In the genomic region with DNA sequence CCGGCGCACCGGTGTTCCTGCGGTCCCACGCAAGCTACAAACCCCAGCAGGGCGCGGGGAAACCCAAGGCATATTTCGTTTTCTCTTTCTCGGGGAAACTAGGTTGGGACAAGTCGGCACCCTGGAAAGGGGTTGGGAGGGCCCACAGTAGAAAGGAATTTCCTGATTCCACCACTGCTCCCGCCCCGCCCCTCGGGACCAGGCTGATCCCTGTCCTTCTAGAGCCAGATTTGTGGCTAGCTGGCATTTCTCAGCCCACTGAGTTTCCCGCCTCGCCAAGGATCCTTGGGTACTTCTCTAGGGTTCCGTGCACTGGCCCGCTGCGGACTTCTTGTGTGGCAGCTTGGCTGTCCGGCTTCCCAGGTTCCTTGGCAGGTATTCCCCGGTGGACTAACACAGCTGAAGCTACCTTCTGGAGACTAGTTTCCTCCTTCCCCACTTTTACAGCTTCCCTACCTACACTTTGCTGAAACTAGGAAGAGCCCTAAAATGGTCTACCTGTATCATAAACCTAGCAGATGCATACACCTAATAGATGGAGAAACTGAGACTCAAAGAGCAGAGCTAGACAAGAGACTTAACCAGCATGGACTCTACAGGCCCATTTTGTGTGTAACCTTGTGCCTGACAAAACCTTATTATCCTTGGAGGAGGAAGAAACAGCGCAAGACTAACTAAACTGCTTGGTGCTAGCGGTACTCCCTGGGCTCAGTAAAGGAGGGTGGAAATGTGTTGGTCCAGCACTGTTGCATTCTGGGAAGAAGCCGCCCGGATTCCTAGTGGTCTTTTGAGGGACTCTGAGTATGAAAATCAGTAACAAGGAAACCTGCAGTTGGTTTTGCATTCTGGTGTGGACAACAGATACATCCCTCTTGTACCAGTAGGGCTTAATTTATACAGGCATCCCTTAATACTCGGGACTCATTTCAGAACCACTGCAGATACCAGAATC, we compare ENCODE assay signal across 8 mouse cellular contexts. TPM values are rescaled to one million over a fixed set of nuclear protein-coding genes. Genes with fewer than 3 reads are reported as not detected.
DNase-seq lines count a peak whose midpoint lies in the region; ATAC-seq lines count a peak whose summit lies in the region.

No protein-coding gene starts in this region.

- peak; percentile 19; the same call in 1 of the 2 replicates for ATAC-seq in neural tube, embryonic 11.5 days (ENCODE audit: insufficient read depth, low FRiP score, low TSS enrichment)
- ATAC-seq in embryonic facial prominence, embryonic 14.5 days (ENCODE audit: low read depth), result peak; percentile 10
- ATAC-seq in kidney, embryonic 15.5 days (replicated peaks; ENCODE audit: low FRiP score), result peak; percentile 49

- 13% methylated on average over 25 of the region's 25 CpGs for WGBS in neural tube, embryonic 11.5 days
- 13% methylated on average over 23 of the region's 25 CpGs for WGBS in embryonic facial prominence, embryonic 14.5 days
- 12% methylated on average over 25 of the region's 25 CpGs for WGBS in kidney, embryonic 15.5 days

- no peaks in the 10 kb centered on the region for H3K27me3 ChIP-seq in neural tube, embryonic 11.5 days (ENCODE audit: control insufficient read depth, insufficient read depth, low read length)
- no peaks in the 10 kb centered on the region for H3K27me3 ChIP-seq in embryonic facial prominence, embryonic 14.5 days (replicated peaks; ENCODE audit: control insufficient read depth, insufficient read depth, low read length)
- no peaks in the 10 kb centered on the region for H3K27me3 ChIP-seq in kidney, embryonic 15.5 days

- peak overlapping the region; percentile 73 for H3K4me3 ChIP-seq in neural tube, embryonic 11.5 days (ENCODE audit: low read depth, low read length)
- H3K4me3 ChIP-seq in embryonic facial prominence, embryonic 14.5 days (ENCODE audit: low read depth, low read length), result peak overlapping the region; percentile 82
- peak overlapping the region; percentile 95 for H3K4me3 ChIP-seq in kidney, embryonic 15.5 days (replicated peaks)

- H3K36me3 ChIP-seq in neural tube, embryonic 11.5 days (ENCODE audit: control insufficient read depth, insufficient read depth, low read length), result no peaks in the 10 kb centered on the region
- no peaks in the 10 kb centered on the region for H3K36me3 ChIP-seq in embryonic facial prominence, embryonic 14.5 days (ENCODE audit: control insufficient read depth, insufficient read depth, low read length)
- no peaks in the 10 kb centered on the region for H3K36me3 ChIP-seq in kidney, embryonic 15.5 days

- 0 out of 2 replicates have a peak, but pooled peaks cover 3% of the 10 kb centered on the region for H3K4me1 ChIP-seq in neural tube, embryonic 11.5 days (ENCODE audit: control insufficient read depth, insufficient read depth, low read length)
- H3K4me1 ChIP-seq in embryonic facial prominence, embryonic 14.5 days (ENCODE audit: control insufficient read depth, insufficient read depth, low read length), result peaks cover 16% of the 10 kb centered on the region; the same call in 1 of the 2 replicates
- peaks cover 37% of the 10 kb centered on the region for H3K4me1 ChIP-seq in kidney, embryonic 15.5 days

- H3K9me3 ChIP-seq in neural tube, embryonic 11.5 days (ENCODE audit: control insufficient read depth, low read length), result no peaks in the 10 kb centered on the region
- no peaks in the 10 kb centered on the region for H3K9me3 ChIP-seq in embryonic facial prominence, embryonic 14.5 days (ENCODE audit: control insufficient read depth, low read length)
- H3K9me3 ChIP-seq in kidney, embryonic 15.5 days (replicated peaks), result no peaks in the 10 kb centered on the region

- no peak for DNase-seq in neural tube, embryonic 11.5 days (ENCODE audit: low spot score)
- DNase-seq in neural tube, embryonic 10.5 days (ENCODE audit: extremely low spot score, low spot score), result no peak
- peak; percentile 60 for DNase-seq in embryonic facial prominence, embryonic 14.5 days (ENCODE audit: low spot score)
- DNase-seq in lung, postnatal 10 days, result peak; percentile 80
- peak; percentile 16 for DNase-seq in testis, postnatal 14 days (ENCODE audit: low spot score)
- no peak for DNase-seq in frontal cortex, postnatal 36 days (ENCODE audit: low spot score in 2 of 2)
- DNase-seq in frontal cortex, postnatal 10 days (ENCODE audit: low spot score in 2 of 2), result no peak

- H3K27ac ChIP-seq in neural tube, embryonic 11.5 days (ENCODE audit: low read depth, low read length), result no peak overlapping the region
- H3K27ac ChIP-seq in embryonic facial prominence, embryonic 14.5 days (replicated peaks; ENCODE audit: low read depth, low read length), result peak overlapping the region; percentile 97
- H3K27ac ChIP-seq in kidney, embryonic 15.5 days, result peak overlapping the region; percentile 99

- H3K9ac ChIP-seq in neural tube, embryonic 11.5 days (ENCODE audit: low read length), result peak overlapping the region; percentile 79
- peak overlapping the region; percentile 86 for H3K9ac ChIP-seq in embryonic facial prominence, embryonic 14.5 days (ENCODE audit: low read depth, low read length)
- H3K9ac ChIP-seq in kidney, embryonic 15.5 days, result peak overlapping the region; percentile 87

- peak overlapping the region; percentile 95 for H3K4me2 ChIP-seq in neural tube, embryonic 11.5 days (ENCODE audit: low read depth)
- peak overlapping the region; percentile 86 for H3K4me2 ChIP-seq in embryonic facial prominence, embryonic 14.5 days (ENCODE audit: low read depth, low read length)
- H3K4me2 ChIP-seq in kidney, embryonic 15.5 days, result peak overlapping the region; percentile 89

RNA-seq across cellular contexts. Expression of a gene that starts 0.8 kb away (rescaled TPM):
- 20.6 and 26.4 TPM in 2 replicates for polyA plus RNA-seq in neural tube, embryonic 11.5 days (2014; fragmentation: Nextera tagmentation; extraction: Ambion mirVana)
- polyA plus RNA-seq in embryonic facial prominence, embryonic 14.5 days (2014; fragmentation: Nextera tagmentation; extraction: Ambion mirVana), result 33.0 and 34.6 TPM in 2 replicates
- polyA plus RNA-seq in kidney, embryonic 15.5 days (2015; fragmentation: Nextera tagmentation; extraction: Ambion mirVana), result 46.0 and 47.6 TPM in 2 replicates

Comparison
In these comparisons a context has a peak if more than half of its experiments do, and no peak if none do; other contexts are left out.
1. DNase-seq: peak in embryonic facial prominence, embryonic 14.5 days (single experiment), lung, postnatal 10 days (single experiment) and testis, postnatal 14 days (single experiment); none in neural tube, embryonic 11.5 days (single experiment), neural tube, embryonic 10.5 days (single experiment), frontal cortex, postnatal 36 days (0 of 2) and frontal cortex, postnatal 10 days (0 of 2).
2. Peak in every context shown above with its lines, with median percentiles within 50 percentile points of each other: ATAC-seq, H3K4me2 ChIP-seq, H3K4me3 ChIP-seq and H3K9ac ChIP-seq.